Mouse (Mus musculus) A20 (cell line): ENCODE results near the gene Cyp4x1.
"Not testable (repeated sequence)": the region's sequence is repeated elsewhere in the genome, so short reads cannot be mapped to it uniquely, and the experiment has no call there.

ENCODE experiments used
- DNase-seq: peaks from one replicate; pipeline ENCODE4 v3.0.0-alpha.2; 2011; ENCODE audit warnings: low read depth, low spot score

Gene Cyp4x1

GRCm38 (mm10) chr4:115133621-115134295 lies at the start of gene Cyp4x1:
TSS of gene Cyp4x1 (minus strand) at chr4:115134281.
- no peak for DNase-seq

GRCm38 (mm10) chr4:115176201-115176600 lies 42.1 kb upstream of the Cyp4x1 start:
- not testable (repeated sequence) for DNase-seq

- DNase-seq, result no peak
Observed at GRCm38 (mm10) chr4:115174694-115175353, 40.7 kb upstream of the Cyp4x1 start.

GRCm38 (mm10) chr4:115158963-115159362 lies 24.9 kb upstream of the Cyp4x1 start:
- not testable (repeated sequence) for DNase-seq

- DNase-seq, result no peak
Observed at GRCm38 (mm10) chr4:115154723-115155122, 20.6 kb upstream of the Cyp4x1 start.

GRCm38 (mm10) chr4:115134296-115134630 lies 182 bp upstream of the Cyp4x1 start:
- no peak for DNase-seq

GRCm38 (mm10) chr4:115133085-115133484 lies 996 bp downstream of the Cyp4x1 start:
- no peak for DNase-seq

- DNase-seq, result no peak
Observed at GRCm38 (mm10) chr4:115124713-115125112, 9.4 kb downstream of the Cyp4x1 start.

- DNase-seq, result no peak
Observed at GRCm38 (mm10) chr4:115123507-115123906, 10.6 kb downstream of the Cyp4x1 start.

GRCm38 (mm10) chr4:115121608-115122007 lies 12.5 kb downstream of the Cyp4x1 start:
- DNase-seq, result no peak

GRCm38 (mm10) chr4:115121162-115121561 lies 12.9 kb downstream of the Cyp4x1 start:
- DNase-seq, result no peak

- no peak for DNase-seq
Observed at GRCm38 (mm10) chr4:115119642-115120041, 14.4 kb downstream of the Cyp4x1 start.

- no peak for DNase-seq
Observed at GRCm38 (mm10) chr4:115113266-115113665, 20.8 kb downstream of the Cyp4x1 start.

- DNase-seq, result no peak
Observed at GRCm38 (mm10) chr4:115111167-115111566, 22.9 kb downstream of the Cyp4x1 start.

GRCm38 (mm10) chr4:115103510-115103909 lies 30.6 kb downstream of the Cyp4x1 start:
- no peak for DNase-seq

GRCm38 (mm10) chr4:115101682-115102081 lies 32.4 kb downstream of the Cyp4x1 start:
- DNase-seq, result peak; percentile 58

GRCm38 (mm10) chr4:115097146-115097496 lies 37.0 kb downstream of the Cyp4x1 start:
- no peak for DNase-seq

GRCm38 (mm10) chr4:115096435-115097145 lies 37.5 kb downstream of the Cyp4x1 start:
- DNase-seq, result no peak

GRCm38 (mm10) chr4:115095671-115096434 lies 38.2 kb downstream of the Cyp4x1 start:
- DNase-seq, result no peak

- DNase-seq, result no peak
Observed at GRCm38 (mm10) chr4:115094056-115094455, 40.0 kb downstream of the Cyp4x1 start.

GRCm38 (mm10) chr4:115093331-115093864 lies 40.7 kb downstream of the Cyp4x1 start:
- DNase-seq, result no peak

- DNase-seq, result no peak
Observed at GRCm38 (mm10) chr4:115091806-115092205, 42.3 kb downstream of the Cyp4x1 start.
